Mouse (Mus musculus) intestine, postnatal 0 days (tissue): ENCODE measurements at regions not wholly inside any gene's neighbourhood (a gene's known extent, or its start where the extent isn't known, plus 50 kb on each side); places are given as distances from the start of the nearest gene placed in this dataset.

Source experiments
- ATAC-seq: fragments of 200-750 bp; cut with Nextera tagmentation; 2 replicates; pipeline ENCODE4 v1.8.0; 2017; ENCODE audit warnings: mild to moderate bottlenecking, moderate TSS enrichment, moderate library complexity
- H3K27ac ChIP-seq: fragments of 300-500 bp; sonication (generic); 2 replicates; pipeline ENCODE4 v1.5.1; 2014; ENCODE audit warnings: mild to moderate bottlenecking, low read depth, low read length, moderate library complexity
- H3K27me3 ChIP-seq: fragments of 300-500 bp; sonication (generic); replicated peaks from 2 replicates; pipeline ENCODE4 v1.6.1; 2014; ENCODE audit warnings: low read length, mixed read lengths; ENCODE audit not compliant: control insufficient read depth, insufficient read depth
- H3K36me3 ChIP-seq: fragments of 300-500 bp; sonication (generic); 2 replicates; pipeline ENCODE4 v1.6.1; 2014; ENCODE audit warnings: mild to moderate bottlenecking, moderate library complexity; ENCODE audit not compliant: control insufficient read depth, insufficient read depth
- H3K4me1 ChIP-seq: fragments of 300-500 bp; sonication (generic); replicated peaks from 2 replicates; pipeline ENCODE4 v1.6.1; 2014; ENCODE audit warnings: antibody characterized with exemption, low read length, mixed read lengths; ENCODE audit not compliant: control insufficient read depth, insufficient read depth
- H3K4me2 ChIP-seq: fragments of 300-500 bp; sonication (generic); replicated peaks from 2 replicates; pipeline ENCODE4 v1.6.1; 2014; ENCODE audit warnings: low read depth, mild to moderate bottlenecking, moderate library complexity
- H3K4me3 ChIP-seq: fragments of 300-500 bp; sonication (generic); 2 replicates; pipeline ENCODE4 v1.5.1; 2014; ENCODE audit warnings: low read depth, low read length
- H3K9ac ChIP-seq: fragments of 300-500 bp; sonication (generic); 2 replicates; pipeline ENCODE4 v1.6.1; 2014; ENCODE audit warnings: mild to moderate bottlenecking, low read depth, low read length
- H3K9me3 ChIP-seq: fragments of 300-500 bp; sonication (generic); 2 replicates; pipeline ENCODE4 v1.6.1; 2016; ENCODE audit warnings: mixed run types; ENCODE audit not compliant: control insufficient read depth
- CTCF ChIP-seq: sonication (generic); IDR thresholded peaks from 2 replicates; pipeline ENCODE4 v1.5.1; 2016; ENCODE audit warnings: low read depth, mild to moderate bottlenecking, control low read depth, antibody characterized with exemption, moderate library complexity
- WGBS: fragments of 180-500 bp; shearing (Covaris S2); extraction: QIAGEN DNeasy Blood & Tissue Kit; methylation state at CpG from one replicate; pipeline ENCODE4 v1.1.7; 2014; 5-methylcytosine and 5-hydroxymethylcytosine counted together

DNA sequence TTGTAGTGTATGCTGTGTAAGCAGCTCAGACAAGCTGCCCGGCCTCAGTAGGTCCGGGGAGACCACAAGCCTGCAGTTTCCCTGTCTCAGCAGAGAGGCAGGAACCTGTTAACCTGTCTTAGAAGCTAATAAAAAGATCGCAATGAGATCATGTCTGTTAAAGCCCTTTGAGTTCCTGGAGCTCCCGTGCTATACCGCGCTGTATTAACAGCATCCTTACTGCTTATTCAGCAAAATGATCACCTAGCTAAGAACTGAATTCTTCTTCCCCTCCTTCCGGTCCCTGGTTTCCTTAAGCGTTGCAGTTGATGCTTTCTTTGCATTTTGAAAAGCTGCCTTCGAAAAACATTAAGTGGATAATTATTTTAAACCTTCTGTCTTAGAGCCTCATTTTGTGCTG is 1230.4 kb upstream of the A1bg start:
- ATAC-seq: no peak
- Histone ChIP-seq H3K27ac (no peak overlapping the region), H3K4me2 (no peak overlapping the region), H3K36me3 (no peaks in the 10 kb centered on the region), H3K9ac (no peak overlapping the region), H3K4me1 (no peaks in the 10 kb centered on the region), H3K4me3 (no peak overlapping the region), H3K27me3 (no peaks in the 10 kb centered on the region), H3K9me3 (no peaks in the 10 kb centered on the region)
- WGBS: 47% methylated on average over 9 of the region's 9 CpGs
- TF ChIP-seq CTCF: no peak

DNA sequence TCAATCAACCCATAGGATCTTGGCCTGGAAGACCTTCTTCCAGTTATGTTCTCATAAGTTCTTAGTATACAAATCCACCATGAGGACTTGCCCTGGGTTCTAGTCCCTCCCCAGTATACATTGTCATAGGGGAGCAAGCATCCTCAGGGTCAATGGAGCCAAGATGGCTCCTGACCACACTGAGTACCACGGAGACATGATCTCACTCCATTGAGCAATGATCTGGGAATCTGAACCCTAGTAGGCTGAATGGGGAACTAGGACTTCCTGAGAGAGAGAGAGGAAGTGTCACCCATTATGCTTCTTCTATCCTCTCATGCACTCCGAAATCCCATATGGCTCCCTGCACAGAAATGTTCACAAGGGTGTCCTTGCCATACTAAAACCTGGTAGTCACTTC is 1229.3 kb upstream of the A1bg start:
- ATAC-seq: no peak
- 92% methylated on average over 2 of the region's 2 CpGs for WGBS

DNA sequence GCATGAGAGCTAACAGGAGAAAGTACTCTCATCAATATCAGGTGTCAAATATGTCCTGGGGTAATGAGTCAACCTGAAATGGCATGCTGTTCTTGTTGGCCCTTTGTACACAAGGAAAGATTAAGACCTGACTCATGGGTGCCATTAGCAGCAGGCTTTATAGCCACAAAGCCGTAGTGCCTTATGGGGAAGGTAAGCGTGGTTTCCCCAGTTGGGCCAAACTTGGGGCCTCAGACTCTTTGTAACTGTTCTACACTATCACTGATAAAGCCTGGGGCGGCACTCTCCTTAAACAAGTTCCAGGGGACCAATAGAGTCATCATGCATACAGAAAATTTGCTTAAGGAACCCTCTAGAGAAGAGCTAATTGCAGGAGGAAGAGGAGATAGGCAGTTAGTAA is 1228.9 kb upstream of the A1bg start:
- Histone ChIP-seq H3K9ac (no peak overlapping the region), H3K4me2 (no peak overlapping the region), H3K27ac (no peak overlapping the region), H3K4me1 (no peaks in the 10 kb centered on the region), H3K4me3 (no peak overlapping the region), H3K9me3 (no peaks in the 10 kb centered on the region), H3K36me3 (no peaks in the 10 kb centered on the region), H3K27me3 (no peaks in the 10 kb centered on the region)
- ATAC-seq: no peak
- 62% methylated on average over 3 of the region's 3 CpGs for WGBS
- no peak for TF ChIP-seq CTCF

More for the DNA sequence above, 1229.3 kb upstream of the A1bg start:
- no peaks in the 10 kb centered on the region for H3K9me3 ChIP-seq
- no peaks in the 10 kb centered on the region for H3K4me1 ChIP-seq
- H3K9ac ChIP-seq: no peak overlapping the region
- no peak for TF ChIP-seq CTCF
- H3K4me3 ChIP-seq: no peak overlapping the region
- H3K4me2 ChIP-seq: no peak overlapping the region
- no peaks in the 10 kb centered on the region for H3K27me3 ChIP-seq
- no peak overlapping the region for H3K27ac ChIP-seq
- H3K36me3 ChIP-seq: no peaks in the 10 kb centered on the region

DNA sequence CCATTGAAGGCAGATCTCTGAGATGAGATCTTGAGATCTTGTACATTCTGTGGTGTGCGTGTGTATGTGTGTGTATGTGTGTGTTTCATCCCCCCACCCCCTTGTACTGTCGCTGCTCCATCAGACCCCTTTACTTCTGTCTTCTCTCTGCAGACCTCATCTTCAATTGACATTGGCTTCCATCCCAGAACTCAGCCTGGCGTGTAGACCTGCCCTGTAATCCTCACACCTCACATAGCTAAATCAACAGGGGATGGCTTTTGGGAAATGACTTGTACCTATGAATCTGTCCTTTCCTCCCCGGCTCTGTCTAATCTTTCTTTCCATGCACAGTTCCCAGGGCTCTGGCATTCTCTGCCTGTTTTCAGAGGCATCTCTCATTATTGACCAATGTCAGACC is 1227.5 kb upstream of the A1bg start:
- 85% methylated on average over 4 of the region's 4 CpGs for WGBS
- no peaks in the 10 kb centered on the region for H3K4me1 ChIP-seq

DNA sequence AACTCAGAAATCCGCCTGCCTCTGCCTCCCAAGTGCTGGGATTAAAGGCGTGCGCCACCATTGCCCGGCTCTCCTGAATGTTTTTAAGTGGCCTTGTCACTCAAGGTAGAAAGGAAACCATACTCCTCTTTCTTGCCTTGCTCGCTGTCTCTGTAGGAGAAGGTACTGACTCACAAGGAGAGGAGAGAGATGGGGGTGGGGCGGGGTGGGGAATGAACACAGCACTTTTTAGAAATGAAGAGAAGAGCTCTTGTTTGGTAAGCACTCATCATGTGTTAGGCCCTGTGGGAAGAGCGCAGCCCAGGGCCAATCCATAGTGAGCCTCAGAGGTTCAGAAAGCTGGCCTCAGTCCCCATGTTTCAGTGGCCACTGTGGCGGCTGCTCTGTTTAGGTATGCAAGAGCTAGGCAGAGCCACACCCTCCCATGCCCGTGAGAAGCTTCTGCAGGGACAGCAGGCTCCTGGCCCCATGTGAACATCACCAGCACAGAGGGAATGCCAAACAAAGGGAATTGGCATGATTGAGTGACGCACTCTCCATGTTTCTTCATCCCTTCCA is 1225.9 kb upstream of the A1bg start:
- Histone ChIP-seq H3K36me3 (no peaks in the 10 kb centered on the region), H3K4me1 (no peaks in the 10 kb centered on the region), H3K9me3 (no peaks in the 10 kb centered on the region), H3K27ac (no peak overlapping the region), H3K4me3 (no peak overlapping the region), H3K4me2 (no peak overlapping the region), H3K27me3 (no peaks in the 10 kb centered on the region), H3K9ac (no peak overlapping the region)
- ATAC-seq: no peak
- no peak for TF ChIP-seq CTCF
- WGBS: 89% methylated on average over 10 of the region's 10 CpGs

More for the DNA sequence above, 1227.5 kb upstream of the A1bg start:
- Histone ChIP-seq H3K27me3 (no peaks in the 10 kb centered on the region), H3K4me3 (no peak overlapping the region), H3K27ac (no peak overlapping the region), H3K4me2 (no peak overlapping the region), H3K9ac (no peak overlapping the region), H3K9me3 (no peaks in the 10 kb centered on the region), H3K36me3 (no peaks in the 10 kb centered on the region)
- no peak for TF ChIP-seq CTCF
- no peak for ATAC-seq

DNA sequence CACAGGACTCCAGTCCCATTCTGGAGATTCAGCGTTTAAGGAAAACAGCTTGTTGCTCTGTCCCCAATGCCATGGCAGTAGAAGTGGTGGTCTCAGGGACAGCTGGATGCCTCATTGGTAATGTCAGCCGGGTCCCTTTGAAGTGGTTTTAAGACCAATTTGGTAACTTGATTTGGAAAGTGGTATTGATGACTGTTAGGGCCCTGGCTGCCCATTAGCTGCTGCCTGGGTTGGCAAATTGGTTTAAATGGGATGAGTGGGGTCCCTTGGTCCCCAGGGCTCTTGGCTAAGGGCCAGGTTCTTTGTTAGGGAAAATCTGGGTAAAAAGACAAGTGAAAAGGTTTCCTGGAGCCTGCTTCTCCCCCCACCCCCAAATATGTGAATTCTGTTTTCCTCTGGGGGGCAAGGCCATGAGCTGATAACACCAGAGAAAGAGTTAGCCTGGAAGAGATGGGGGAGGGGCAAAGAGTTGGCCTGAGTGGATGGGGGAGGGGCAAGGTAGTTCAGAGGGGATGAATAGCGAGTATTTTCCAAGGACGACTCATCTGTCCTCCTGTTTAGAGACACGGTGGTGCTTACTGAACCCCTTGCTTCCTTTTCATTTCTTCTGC is 1224.6 kb upstream of the A1bg start:
- Histone ChIP-seq H3K9me3 (no peaks in the 10 kb centered on the region), H3K27ac (no peak overlapping the region), H3K4me1 (no peaks in the 10 kb centered on the region), H3K9ac (no peak overlapping the region), H3K36me3 (no peaks in the 10 kb centered on the region), H3K4me2 (no peak overlapping the region), H3K4me3 (no peak overlapping the region), H3K27me3 (no peaks in the 10 kb centered on the region)
- ATAC-seq: no peak
- no peak for TF ChIP-seq CTCF
- WGBS: 56% methylated on average over 5 of the region's 5 CpGs
